Mouse (Mus musculus): ENCODE measurements around the gene Bcl2l1.

DNA sequence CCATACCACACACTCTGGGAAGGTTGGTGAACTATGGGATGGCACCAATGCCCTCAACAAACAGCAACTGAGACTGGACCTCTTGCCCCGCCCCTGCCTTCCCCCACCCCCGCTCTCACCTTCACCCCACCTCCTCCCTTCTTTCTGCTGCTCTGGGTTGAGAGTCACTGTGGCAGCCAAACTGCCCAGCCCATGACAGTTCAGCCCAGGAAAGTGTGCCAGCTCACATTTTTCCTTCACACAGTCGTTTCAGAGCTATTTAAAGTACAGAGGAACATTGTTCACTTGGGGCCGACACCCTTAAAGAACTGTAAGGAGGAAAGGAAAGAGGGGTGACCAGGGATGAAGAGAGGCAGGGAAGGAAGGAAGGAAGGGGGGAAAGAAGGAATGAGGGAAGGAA is 73.2 kb downstream of the Bcl2l1 start:
- TF ChIP-seq JUN (IDR thresholded peaks at IDR 0.05; ENCODE audit: insufficient read depth, low read depth, low read length) = no peak
- TF ChIP-seq POLR2AphosphoS2 (IDR thresholded peaks at IDR 0.05; ENCODE audit: low read depth, low read length) = no peak
- no peak for TF ChIP-seq CTCF (conservative IDR thresholded peaks at IDR 0.05 in 1 of 2, IDR thresholded peaks at IDR 0.05 in 1 of 2; ENCODE audit: low read depth in 2 of 2, low read length in 2 of 2)
- TF ChIP-seq CHD1 (IDR thresholded peaks at IDR 0.05; ENCODE audit: low read depth, low read length) = no peak
- no peak for TF ChIP-seq E2F4 (IDR thresholded peaks at IDR 0.05; ENCODE audit: insufficient replicate concordance, low read depth, low read length)
- no peak for TF ChIP-seq ZC3H11A (IDR thresholded peaks at IDR 0.05; ENCODE audit: low read depth, low read length)
- TF ChIP-seq POLR2A (IDR thresholded peaks at IDR 0.05; ENCODE audit: low read depth, low read length) = no peak
- TF ChIP-seq ZKSCAN1 (IDR thresholded peaks at IDR 0.05; ENCODE audit: borderline replicate concordance, low read depth, low read length) = no peak
- TF ChIP-seq MAZ (IDR thresholded peaks at IDR 0.05; ENCODE audit: low read depth, low read length) = no peak

All from CH12.LX (cell line).